Mouse (Mus musculus) R1 (cell line): ENCODE data around the gene Cbx2.

ENCODE experiments used
- DNase-seq: peaks from one replicate; pipeline ENCODE4 v3.0.0-alpha.2; 2018; ENCODE audit warnings: low read depth, low spot score

The Cbx2 gene

DNA sequence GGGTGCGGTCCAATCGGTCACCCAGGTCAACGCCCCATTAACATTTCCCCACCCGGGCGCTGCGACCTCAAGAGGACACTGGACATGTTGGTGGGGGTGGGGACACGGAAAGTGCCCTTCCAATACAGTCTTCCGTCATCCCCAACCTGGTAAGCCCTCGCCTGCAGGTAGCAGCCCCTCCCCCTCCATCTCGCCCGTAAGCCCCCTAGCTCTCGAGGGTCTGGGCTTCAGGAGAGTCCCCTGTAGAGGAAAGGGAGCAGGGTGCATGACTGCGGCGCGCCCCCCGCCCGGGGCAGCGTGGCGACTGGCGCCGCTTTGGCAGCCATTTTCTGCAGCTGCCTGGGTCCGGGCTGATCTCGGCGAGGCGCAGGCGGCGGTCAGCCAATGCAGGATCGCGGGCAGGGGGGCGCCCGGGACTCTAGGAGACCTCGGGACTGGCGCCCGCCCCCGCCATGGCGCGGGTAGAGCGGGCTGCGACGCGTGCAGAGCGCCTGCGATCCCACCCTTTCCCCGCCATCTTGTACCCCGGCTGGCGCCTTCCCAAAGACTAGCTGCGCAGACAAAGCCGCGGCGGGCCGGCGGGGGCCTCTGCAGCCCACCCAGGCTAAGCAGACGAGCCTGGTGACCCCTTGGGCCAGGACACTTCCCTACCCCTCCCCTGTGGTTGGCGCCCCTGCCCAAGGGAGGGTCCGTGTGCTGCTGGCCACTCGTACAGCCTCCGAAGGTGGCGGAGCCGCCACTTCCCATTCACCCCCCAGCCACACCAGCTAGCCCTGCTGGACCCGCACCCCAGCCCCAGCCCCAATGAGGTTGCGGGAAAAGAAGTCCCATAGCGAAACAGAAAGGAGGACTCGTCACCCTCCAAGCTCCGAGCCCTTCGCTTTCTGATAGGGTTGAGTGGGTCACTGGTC is 33.8 kb downstream of the Cbx2 start:
- DNase-seq = peak; percentile 36

DNA sequence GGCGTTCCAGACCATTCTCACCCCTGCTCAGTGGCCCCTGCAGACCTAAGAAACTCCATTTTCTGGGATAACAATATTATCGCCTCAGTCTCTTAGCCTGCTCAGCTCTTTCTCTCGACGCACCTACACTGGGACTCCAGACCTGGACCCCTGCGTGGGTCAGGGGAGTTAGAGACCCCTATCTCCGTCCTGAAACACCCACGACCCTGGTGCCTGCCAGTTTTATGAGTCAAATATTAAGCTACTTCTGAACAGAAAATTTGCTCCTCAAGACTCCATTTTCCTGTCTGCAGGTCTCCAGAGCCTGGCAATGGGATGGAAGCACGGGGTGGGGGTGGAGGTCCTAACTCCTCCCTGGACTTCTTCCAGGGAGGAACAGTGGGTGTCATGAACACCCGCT is 34.5 kb downstream of the Cbx2 start:
- DNase-seq = peak; percentile 28

DNA sequence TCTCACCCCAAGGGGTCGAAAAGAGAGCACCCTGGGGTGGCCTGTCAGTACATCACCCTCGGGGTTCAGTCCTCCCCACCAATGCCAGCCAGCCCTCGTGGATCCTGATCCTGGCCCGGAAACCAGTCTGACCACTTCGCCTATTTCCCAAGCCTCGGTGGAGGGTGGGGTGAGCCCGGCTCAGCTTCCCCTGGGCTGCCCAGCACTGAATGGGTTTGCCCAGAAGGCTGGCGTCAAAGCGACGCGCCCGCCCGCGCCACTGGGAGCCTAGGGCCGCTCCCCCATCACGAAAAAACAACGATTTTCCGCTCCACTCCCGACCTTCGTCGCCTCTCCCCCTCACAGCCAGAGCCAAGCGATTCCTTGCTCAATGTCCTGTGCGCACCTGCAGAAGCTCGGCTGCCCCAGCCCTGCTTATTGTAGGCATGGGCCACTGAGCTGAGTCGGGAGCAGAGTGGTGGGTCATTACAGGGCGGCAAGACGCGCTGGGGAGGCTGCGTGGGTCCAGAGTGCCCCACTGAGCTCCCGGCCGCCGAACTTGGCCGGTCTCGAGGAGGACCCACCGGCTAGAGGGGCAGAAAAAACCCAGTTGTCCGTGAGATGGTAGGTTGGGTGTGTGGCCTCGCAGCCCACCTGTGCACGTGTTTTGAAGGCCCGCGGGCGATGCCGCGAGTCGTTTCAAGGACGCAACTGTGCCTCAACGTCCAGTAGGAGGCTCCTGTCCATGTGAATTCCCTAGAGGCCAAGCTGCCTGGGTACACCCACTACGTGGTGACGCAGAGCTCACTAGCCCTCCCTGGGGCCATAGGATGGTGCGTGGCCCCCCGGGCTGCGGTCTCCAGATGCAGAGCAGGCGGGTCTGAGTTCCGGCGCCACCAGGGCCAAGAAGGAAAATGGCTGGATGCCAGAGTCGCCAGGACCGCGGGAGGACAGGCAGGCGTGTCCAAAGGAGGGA is 35.6 kb downstream of the Cbx2 start:
- DNase-seq = peak; percentile 13

DNA sequence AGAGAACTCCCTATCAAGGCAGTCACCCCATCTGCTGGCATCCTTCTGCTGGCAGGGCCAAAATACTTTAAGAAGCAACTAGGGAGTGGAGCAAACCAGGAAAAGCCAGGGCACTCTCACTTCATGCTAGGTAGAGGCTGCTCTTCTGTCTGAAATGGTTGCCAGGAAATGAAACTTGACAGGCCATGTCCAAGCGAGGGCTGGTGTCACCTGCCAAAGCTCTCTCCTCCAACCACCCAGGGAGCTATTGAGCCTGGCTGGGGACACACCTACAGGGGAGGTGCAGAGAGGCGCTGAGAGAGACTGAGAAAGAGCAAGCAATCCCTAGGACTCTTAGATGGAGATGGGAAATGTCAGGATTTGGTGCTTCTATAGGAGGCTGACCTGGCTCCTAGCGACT is 36.5 kb downstream of the Cbx2 start:
- no peak for DNase-seq

DNA sequence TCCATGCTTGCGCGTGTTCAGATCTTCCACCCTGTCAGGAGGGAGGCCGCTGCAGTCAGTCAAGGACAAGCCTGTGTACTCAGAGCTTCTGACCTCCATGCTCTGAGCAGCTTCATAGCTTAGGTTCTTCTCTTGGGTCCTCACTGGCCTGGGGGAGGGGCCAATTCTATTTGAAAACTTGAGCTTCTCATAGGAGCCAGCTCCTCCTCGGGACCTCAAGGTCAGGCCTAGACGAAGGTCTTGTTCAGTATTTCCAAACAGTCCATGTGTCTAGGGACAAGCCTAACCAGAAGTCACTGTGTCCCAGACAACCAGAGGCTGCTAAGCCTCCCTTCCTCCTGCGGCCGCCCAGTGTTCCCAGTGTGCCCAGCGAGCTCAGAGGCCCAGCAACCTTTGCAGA is 44.1 kb downstream of the Cbx2 start:
- no peak for DNase-seq

DNA sequence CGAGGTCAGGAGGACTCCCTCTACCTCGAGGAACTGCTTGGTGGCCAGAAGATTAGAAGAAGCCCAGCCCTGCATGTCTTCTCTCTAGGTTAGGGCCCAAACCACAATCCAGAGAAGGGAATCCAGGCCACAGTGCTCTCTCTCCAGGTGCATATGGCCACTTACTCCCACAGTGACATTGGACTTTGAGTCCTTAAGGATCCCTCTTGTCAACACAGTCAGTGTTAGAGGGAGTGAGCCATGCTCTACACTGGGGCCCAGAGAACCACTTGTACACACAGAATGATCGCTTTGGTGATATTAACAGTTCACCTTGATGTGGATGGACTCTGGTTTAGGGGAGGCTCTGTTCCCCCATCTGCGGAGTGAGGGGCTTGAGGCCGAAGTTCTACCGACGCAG is 49.5 kb downstream of the Cbx2 start:
- no peak for DNase-seq

DNA sequence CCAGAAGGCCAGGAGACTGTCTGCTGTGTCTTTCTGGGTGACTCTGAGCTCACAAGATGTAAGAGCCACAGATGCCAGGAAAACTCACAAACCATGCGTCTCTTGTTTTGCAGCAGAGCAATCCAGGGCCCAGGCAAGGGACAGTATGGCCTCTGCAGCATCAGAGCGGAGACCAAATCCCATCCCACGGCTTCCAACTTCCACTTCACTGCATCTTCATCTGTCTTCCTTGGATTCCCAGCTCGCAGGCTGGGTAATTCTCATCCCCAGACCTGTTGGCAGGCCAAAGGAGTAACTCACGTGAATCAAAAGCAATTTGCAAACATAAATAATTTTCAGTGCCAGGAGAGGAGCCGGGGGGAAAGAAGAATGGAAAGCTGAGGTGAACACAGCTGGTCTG is 50.2 kb downstream of the Cbx2 start:
- no peak for DNase-seq

DNA sequence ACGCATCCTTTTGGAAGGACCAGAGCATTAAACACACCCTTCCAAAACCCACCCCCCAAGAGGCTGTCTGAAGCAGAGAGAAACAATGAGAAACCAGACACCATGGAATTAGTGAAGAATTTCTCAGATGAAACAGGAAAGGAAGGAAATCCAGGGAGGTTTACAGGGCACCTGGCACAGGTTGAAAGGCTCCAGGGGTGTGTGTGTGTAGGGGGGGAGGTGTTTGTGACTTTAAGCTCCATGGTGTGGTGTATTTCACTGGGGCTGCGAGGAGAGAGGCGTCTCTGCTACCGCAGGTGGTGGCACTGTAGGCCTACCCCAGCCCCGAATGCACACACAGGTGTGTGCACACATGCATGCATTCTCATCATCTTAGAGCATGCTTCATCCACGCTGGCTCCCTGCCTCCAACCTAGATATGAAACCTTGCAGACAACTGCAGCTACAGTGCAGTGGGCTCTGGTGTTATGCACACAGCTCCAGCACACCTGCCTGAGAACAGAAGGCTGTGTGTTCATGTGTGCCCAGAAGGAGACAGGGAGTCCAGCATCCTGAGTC is 51.2 kb downstream of the Cbx2 start:
- DNase-seq = no peak

DNA sequence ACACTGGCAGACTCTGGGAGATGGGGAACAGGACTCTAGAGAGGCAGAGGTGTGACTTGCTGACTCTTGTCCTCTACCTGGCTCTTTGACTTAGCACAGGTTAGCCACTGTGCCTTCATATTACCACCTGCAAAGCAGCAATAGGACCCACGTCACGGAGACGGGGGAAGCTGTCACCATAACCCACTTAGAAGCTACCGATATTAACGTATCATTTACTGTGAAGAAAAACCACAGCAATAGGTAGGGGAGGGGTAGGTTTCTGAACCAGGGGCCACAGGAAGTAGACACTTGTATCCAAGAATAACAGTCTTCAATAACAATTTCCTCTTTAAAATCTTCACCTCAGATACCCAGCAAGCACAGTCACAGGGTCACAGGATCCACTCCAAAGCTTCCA is 53.0 kb downstream of the Cbx2 start:
- no peak for DNase-seq

DNA sequence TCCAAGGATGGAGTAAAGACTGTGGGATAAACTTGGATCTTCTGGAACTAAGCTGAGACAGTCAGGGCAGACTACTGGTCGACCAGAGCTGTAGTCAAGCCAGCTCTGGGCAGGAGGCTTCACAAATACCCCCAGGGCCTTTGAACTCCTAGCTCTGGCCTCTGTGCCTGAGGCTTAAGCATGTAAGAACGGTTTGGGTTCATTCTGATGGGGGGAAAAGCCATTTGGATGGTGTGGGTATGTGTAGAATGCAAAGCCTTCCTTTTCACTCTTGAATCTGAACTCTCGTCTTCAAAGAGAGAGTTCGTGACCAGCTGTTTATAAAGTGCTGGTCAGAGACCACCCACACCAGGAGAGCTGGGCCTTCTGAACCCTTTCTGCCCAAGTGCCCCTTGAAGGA is 55.0 kb downstream of the Cbx2 start:
- DNase-seq = no peak

DNA sequence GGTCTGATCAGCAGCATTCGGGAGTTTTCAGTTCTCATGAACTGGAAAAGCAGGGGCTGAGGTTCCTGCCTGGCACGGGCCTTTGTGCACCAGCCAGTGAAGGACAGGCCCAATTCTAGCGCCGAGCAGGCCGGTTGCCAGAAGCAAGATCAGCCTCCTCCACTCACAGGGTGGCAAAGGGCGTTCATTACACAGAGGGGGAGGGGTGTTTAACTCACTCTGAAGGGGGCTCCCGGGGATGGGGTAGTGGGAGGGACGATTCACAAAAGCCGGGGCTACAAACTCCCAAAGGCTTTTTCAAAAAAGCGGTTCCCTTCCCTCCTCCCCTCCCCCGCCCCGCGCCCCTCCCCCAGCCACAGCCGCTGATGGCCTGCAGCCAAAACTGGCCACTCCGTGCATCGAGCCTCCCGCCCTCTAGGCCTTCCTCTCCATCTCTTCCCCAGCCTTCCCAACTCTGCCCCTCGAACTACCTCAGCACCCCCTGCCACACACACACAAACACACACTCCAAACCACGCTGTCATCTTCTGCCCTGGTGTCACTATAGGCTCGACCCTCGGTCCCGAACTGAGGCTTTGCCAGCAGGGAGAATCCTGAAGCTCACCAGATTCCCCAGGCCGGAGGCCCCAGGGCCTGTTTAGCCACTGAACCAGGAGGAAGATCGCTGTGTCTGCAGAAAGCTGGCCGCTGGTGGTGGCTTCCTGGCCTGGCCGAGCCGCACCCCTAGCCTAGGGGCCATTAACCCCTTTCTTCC is 56.1 kb downstream of the Cbx2 start:
- DNase-seq = no peak

DNA sequence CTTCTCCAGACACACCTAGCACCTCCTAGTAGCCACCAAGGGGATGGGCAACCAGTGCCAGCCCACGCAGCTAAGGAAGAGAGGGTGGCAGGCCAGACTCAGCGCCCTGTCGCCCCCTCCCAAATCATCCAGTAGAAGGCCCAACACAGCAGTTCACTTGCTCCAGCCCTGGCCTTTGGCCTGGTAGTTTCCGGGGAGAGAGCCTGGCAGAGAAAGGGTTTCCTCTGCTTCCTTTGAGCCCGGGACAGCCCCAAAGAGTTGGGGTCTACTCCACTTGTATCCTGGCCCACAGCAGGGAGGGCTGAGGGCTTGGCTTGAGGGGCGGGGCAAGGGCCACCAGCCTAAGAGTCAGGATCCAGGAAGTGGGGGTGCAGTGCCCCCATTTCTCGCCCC is 56.7 kb downstream of the Cbx2 start:
- DNase-seq = no peak

DNA sequence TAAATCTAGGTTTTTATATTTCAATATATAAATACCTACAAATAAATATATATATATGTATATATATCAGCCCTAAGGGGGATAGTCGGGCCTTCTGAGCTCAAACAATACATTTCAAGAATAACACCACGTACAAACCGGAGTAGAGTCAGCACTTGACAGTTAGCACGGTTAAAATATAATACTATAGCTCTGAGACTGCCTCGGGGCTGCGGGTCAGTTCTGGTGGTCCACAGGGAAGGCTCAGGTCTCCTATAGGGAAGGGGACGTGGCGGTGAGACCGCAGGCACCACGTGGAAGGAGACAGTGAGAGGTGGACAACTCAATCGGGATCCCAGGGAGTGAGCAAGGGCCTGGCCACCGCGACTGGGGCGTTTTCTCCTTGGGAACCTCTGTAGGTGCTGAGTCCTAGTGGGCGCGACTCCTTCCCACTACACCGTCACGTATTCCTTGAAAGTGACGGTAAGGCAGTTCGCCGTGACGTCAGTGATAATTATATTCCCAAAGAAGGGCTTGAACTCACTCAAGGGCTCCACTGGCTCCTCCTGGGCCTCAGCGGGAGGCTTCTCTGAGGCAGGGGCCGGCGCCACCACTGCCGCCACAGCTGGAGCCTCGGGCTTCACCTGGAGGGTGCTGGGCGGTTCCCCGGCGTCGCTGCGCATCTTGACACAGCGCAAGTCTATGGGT is 57.8 kb downstream of the Cbx2 start:
- DNase-seq = no peak
